Mouse (Mus musculus) limb, embryonic 14.5 days (tissue): ENCODE data around the gene Mrpl9. TPM values are rescaled to one million over a fixed set of nuclear protein-coding genes. Genes with fewer than 3 reads are reported as not detected.

ENCODE experiments used
- ATAC-seq: fragments of 200-750 bp; cut with Nextera tagmentation; 2 replicates; pipeline ENCODE4 v1.8.0; 2017; ENCODE audit warnings: low read depth, moderate number of reproducible peaks, moderate TSS enrichment; ENCODE audit not compliant: low FRiP score
- DNase-seq: peaks from one replicate; pipeline ENCODE4 v3.0.0-alpha.2; 2015; ENCODE audit warnings: low spot score
- H3K27ac ChIP-seq: fragments of 300-500 bp; sonication (generic); replicated peaks from 2 replicates; pipeline ENCODE4 v1.5.1; 2014; ENCODE audit warnings: low read depth, mild to moderate bottlenecking, low read length, moderate library complexity, mixed read lengths
- H3K27me3 ChIP-seq: fragments of 300-500 bp; sonication (generic); 2 replicates; pipeline ENCODE4 v1.6.1; 2014; ENCODE audit warnings: low read length, mixed read lengths; ENCODE audit not compliant: control insufficient read depth, insufficient read depth
- H3K36me3 ChIP-seq: fragments of 300-500 bp; sonication (generic); 2 replicates; pipeline ENCODE4 v1.6.1; 2014; ENCODE audit warnings: mild to moderate bottlenecking, low read length, moderate library complexity, mixed read lengths; ENCODE audit not compliant: control insufficient read depth, insufficient read depth
- H3K4me1 ChIP-seq: fragments of 300-500 bp; sonication (generic); 2 replicates; pipeline ENCODE4 v1.6.1; 2014; ENCODE audit warnings: antibody characterized with exemption, low read length, mixed read lengths; ENCODE audit not compliant: control insufficient read depth, insufficient read depth
- H3K4me2 ChIP-seq: fragments of 300-500 bp; sonication (generic); replicated peaks from 2 replicates; pipeline ENCODE4 v1.6.1; 2014; ENCODE audit warnings: low read depth, mild to moderate bottlenecking, low read length, moderate library complexity; ENCODE audit not compliant: severe bottlenecking
- H3K4me3 ChIP-seq: fragments of 300-500 bp; sonication (generic); replicated peaks from 2 replicates; pipeline ENCODE4 v1.5.1; 2014; ENCODE audit warnings: low read length
- H3K9ac ChIP-seq: fragments of 300-500 bp; sonication (generic); 2 replicates; pipeline ENCODE4 v1.6.1; 2014; ENCODE audit warnings: mild to moderate bottlenecking, low read depth, low read length, moderate library complexity; ENCODE audit not compliant: severe bottlenecking
- H3K9me3 ChIP-seq: fragments of 300-500 bp; sonication (generic); 2 replicates; pipeline ENCODE4 v1.6.1; 2016; ENCODE audit warnings: low read length; ENCODE audit not compliant: control insufficient read depth
- POLR2A ChIP-seq: fragments of 200-500 bp; IDR thresholded peaks from 2 replicates; pipeline ENCODE4 v1.8.0; 2012; ENCODE audit warnings: inconsistent platforms, mild to moderate bottlenecking, moderate library complexity, borderline replicate concordance; ENCODE audit not compliant: insufficient read depth, insufficient read length; ENCODE audit errors: extremely low read depth
- WGBS: fragments of 180-500 bp; shearing (Covaris S2); extraction: QIAGEN DNeasy Blood & Tissue Kit; methylation state at CpG from one replicate; pipeline ENCODE4 v1.1.7; 2014; 5-methylcytosine and 5-hydroxymethylcytosine counted together
- polyA plus RNA-seq, 2 experiments: library from polyadenylated mRNA; depleted of rRNA in 1 of 2; stranded (reverse) in 1 of 2; unstranded in 1 of 2; fragments of >200 nt; fragmentation: Nextera tagmentation in 1 of 2; extraction: Ambion mirVana in 1 of 2; gene quantifications; 2 replicates each; pipeline versions ENCODE4 v1.2.1 to v1.2.3; 2012 to 2014

The Mrpl9 gene
- polyA plus RNA-seq, 2 experiments = 52.8 to 55.9 TPM

GRCm38 (mm10) chr3:94473567-94474232, 30.6 kb downstream of the Mrpl9 start:
- DNase-seq (no peak), ATAC-seq (no peak)
- Histone ChIP-seq H3K27ac (no peak overlapping the region), H3K9me3 (no peaks in the 10 kb centered on the region), H3K4me3 (no peak overlapping the region), H3K4me1 (peaks cover 4% of the 10 kb centered on the region), H3K36me3 (no peaks in the 10 kb centered on the region), H3K4me2 (no peak overlapping the region), H3K9ac (no peak overlapping the region), H3K27me3 (0 out of 2 replicates have a peak, but pooled peaks cover 6% of the 10 kb centered on the region)
- WGBS = 62% methylated on average over 5 of the region's 5 CpGs
- no peak for TF ChIP-seq POLR2A

DNA sequence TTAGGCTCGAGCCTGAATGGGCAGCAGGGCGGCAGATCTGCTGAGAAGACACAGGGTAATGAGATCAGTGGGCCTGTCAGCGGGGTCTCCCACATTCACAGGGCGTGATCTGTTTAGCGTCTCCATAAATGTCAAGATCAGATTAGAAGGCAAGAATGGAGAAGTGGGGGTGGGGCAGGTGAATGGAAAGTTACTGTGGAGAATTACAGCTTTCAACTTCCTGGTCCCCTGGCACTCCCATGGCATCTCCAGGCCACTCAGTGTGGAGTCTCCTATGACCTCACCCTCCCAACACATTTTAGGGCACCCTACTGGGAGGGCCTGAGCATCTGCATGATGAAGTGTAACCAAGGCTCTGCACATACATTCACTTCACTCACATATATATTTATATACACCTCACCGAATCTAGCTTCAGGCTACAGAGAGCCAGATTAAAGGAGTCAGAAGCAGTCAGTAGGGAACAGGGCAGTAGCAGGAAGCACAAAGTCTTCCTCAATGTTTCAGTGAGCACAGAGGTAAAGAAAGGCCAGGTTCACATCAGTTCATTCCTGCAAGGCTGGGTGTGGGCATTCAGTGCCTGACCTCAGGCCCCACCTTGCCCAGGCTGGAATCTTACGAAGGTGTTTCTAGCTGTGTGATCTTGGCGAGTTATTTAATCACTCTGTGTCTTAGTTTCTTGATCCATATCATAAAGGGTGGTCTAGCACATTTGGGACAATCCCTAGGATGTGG, 33.4 kb downstream of the Mrpl9 start:
- H3K36me3 ChIP-seq = no peaks in the 10 kb centered on the region
- H3K9me3 ChIP-seq = no peaks in the 10 kb centered on the region
- ATAC-seq (no peak), DNase-seq (no peak)
- H3K4me1 ChIP-seq = peaks cover 4% of the 10 kb centered on the region
- 26% methylated on average over 8 of the region's 8 CpGs for WGBS
- no peak for TF ChIP-seq POLR2A
- no peak overlapping the region for H3K4me3 ChIP-seq
- no peak overlapping the region for H3K4me2 ChIP-seq
- 0 out of 2 replicates have a peak, but pooled peaks cover 10% of the 10 kb centered on the region for H3K27me3 ChIP-seq
- no peak overlapping the region for H3K9ac ChIP-seq
- no peak overlapping the region for H3K27ac ChIP-seq

DNA sequence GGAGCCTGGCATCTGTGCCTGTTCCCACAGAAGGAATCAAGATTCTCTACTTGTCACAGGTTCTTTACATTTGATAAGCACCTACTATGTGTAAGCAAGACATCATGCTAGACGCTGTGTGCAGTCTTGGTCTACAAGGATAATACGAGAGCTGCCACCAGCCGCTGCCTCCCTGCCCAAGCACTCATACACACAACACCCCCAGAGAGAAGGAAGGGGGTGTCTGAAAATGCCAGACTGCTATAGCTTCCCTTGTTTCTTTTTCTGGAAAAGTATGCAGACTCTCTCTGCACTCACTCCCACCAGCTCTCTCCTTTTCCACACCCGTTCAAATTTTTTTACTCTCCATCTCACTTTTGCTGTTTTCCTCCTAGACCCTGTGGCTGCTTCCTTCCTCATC, 34.3 kb downstream of the Mrpl9 start:
- Histone ChIP-seq H3K9me3 (no peaks in the 10 kb centered on the region), H3K27ac (no peak overlapping the region), H3K9ac (no peak overlapping the region), H3K4me1 (peaks cover 3% of the 10 kb centered on the region), H3K27me3 (0 out of 2 replicates have a peak, but pooled peaks cover 10% of the 10 kb centered on the region), H3K36me3 (no peaks in the 10 kb centered on the region), H3K4me2 (no peak overlapping the region), H3K4me3 (no peak overlapping the region)
- no peak for ATAC-seq
- TF ChIP-seq POLR2A = no peak
- WGBS = 61% methylated on average over 4 of the region's 4 CpGs
- no peak for DNase-seq

DNA sequence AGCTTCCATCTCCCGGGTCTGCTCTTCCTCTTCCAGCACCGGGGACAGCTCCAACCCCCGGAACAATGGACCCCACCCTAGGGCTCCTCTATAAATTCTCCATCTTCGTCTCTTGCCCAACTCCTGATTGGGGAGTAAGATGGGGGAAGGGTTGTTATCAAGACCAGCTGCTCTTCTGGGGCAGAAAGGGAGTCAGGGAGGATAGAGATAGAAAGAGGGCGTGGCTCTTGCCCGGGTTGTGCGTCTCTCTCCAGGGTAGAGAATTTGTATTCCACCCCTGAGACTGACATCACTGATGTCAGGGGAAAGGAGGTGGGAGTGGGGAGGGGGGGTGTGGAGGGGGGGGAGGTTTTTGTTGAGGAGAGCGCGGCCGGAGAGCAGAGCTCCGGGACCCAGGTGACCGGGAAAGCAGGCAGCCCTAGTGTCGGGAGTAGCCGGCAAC, 34.9 kb downstream of the Mrpl9 start, which contains the start of gene Celf3:
Gene Celf3 (plus strand): TSS at position 315 of the 442 bp plus-strand sequence.
- Histone ChIP-seq H3K27me3 (0 out of 2 replicates have a peak, but pooled peaks cover 10% of the 10 kb centered on the region), H3K4me3 (no peak within 1 kb of the TSS), H3K4me2 (no peak within 1 kb of the TSS), H3K4me1 (no peaks in the 10 kb centered on the region; the same call in 1 of the 2 replicates), H3K9me3 (no peaks in the 10 kb centered on the region), H3K27ac (no peak within 1 kb of the TSS), H3K36me3 (no peaks in the 10 kb centered on the region), H3K9ac (no peak within 1 kb of the TSS)
- 2% methylated on average over 14 of the region's 14 CpGs for WGBS
- TF ChIP-seq POLR2A = no peak
- no peak for ATAC-seq
- DNase-seq = no peak

GRCm38 (mm10) chr3:94478591-94479169, 35.6 kb downstream of the Mrpl9 start:
- Histone ChIP-seq H3K4me2 (no peak overlapping the region), H3K36me3 (no peaks in the 10 kb centered on the region), H3K27ac (no peak overlapping the region), H3K4me3 (no peak overlapping the region), H3K4me1 (no peaks in the 10 kb centered on the region), H3K9ac (no peak overlapping the region), H3K27me3 (0 out of 2 replicates have a peak, but pooled peaks cover 10% of the 10 kb centered on the region), H3K9me3 (no peaks in the 10 kb centered on the region)
- TF ChIP-seq POLR2A = no peak
- ATAC-seq (no peak), DNase-seq (no peak)
- 14% methylated on average over 9 of the region's 9 CpGs for WGBS
